Mouse (Mus musculus) C2C12 (cell line): Measurements from ENCODE around the gene Ptgdr2.

Source experiments
- CEBPB ChIP-seq: IDR thresholded peaks from one replicate; pipeline ENCODE4 v1.6.1; 2011; ENCODE audit warnings: low read depth, mild to moderate bottlenecking, control low read depth, moderate library complexity
- CTCF ChIP-seq: IDR thresholded peaks from one replicate; pipeline ENCODE4 v1.5.1; 2011; ENCODE audit not compliant: control insufficient read depth, insufficient read depth, insufficient read length
- FOSL1 ChIP-seq: IDR thresholded peaks from one replicate; pipeline ENCODE4 v1.8.0; 2011; ENCODE audit warnings: mild to moderate bottlenecking, low read length; ENCODE audit not compliant: poor library complexity, insufficient read depth, severe bottlenecking
- MAX ChIP-seq: IDR thresholded peaks from one replicate; pipeline ENCODE4 v1.6.1; 2011; ENCODE audit warnings: mild to moderate bottlenecking, control low read depth
- MYOD1 ChIP-seq: IDR thresholded peaks from one replicate; pipeline ENCODE4 v1.6.1; 2011; ENCODE audit warnings: low read depth; ENCODE audit not compliant: control insufficient read depth, insufficient read length
- MYOG ChIP-seq: IDR thresholded peaks from one replicate; pipeline ENCODE4 v1.6.1; 2011; ENCODE audit not compliant: control insufficient read depth, insufficient read length; ENCODE audit errors: extremely low read depth
- USF1 ChIP-seq: IDR thresholded peaks from one replicate; pipeline ENCODE4 v1.6.1; 2011; ENCODE audit warnings: low read depth, mild to moderate bottlenecking, control low read depth, moderate library complexity

- TF ChIP-seq MYOG (no peak), CTCF (no peak), MAX (no peak), USF1 (no peak), FOSL1 (no peak), MYOD1 (no peak), CEBPB (no peak)
Measured at GRCm38 (mm10) chr19:10940097-10940800, 3.3 kb downstream of the Ptgdr2 start.
